Mouse (Mus musculus) layer of hippocampus, adult 8-10 months (tissue): ENCODE measurements at regions not wholly inside any gene's neighbourhood (a gene's known extent, or its start where the extent isn't known, plus 50 kb on each side); places are given as distances from the start of the nearest gene placed in this dataset.

ENCODE experiments used
- DNase-seq, 2 experiments: peaks; one replicate each; pipeline ENCODE4 v3.0.0; 2022; ENCODE audit warnings: low spot score in 2 of 2

- DNase-seq: no peak
Measured at GRCm38 (mm10) chr9:42196552-42196951, 67.5 kb downstream of the Sc5d start.

GRCm38 (mm10) chr9:42196110-42196509 is 67.9 kb downstream of the Sc5d start:
- no peak for DNase-seq

- no peak for DNase-seq
Measured at GRCm38 (mm10) chr9:42195651-42196050, 68.4 kb downstream of the Sc5d start.

GRCm38 (mm10) chr9:42194939-42195338 is 69.1 kb downstream of the Sc5d start:
- no peak for DNase-seq

- DNase-seq: no peak
Measured at GRCm38 (mm10) chr9:42194176-42194575, 69.9 kb downstream of the Sc5d start.

- DNase-seq: no peak
Measured at GRCm38 (mm10) chr9:42192967-42193733, 69.1 kb upstream of the Sorl1 start.

GRCm38 (mm10) chr9:42187371-42188228 is 63.5 kb upstream of the Sorl1 start:
- DNase-seq: peak; percentile 64 to 70

GRCm38 (mm10) chr9:42184104-42184635 is 60.1 kb upstream of the Sorl1 start:
- DNase-seq: no peak

GRCm38 (mm10) chr9:42183448-42183847 is 59.4 kb upstream of the Sorl1 start:
- peak; percentile 82 to 87 for DNase-seq

GRCm38 (mm10) chr9:42182400-42182799 is 58.3 kb upstream of the Sorl1 start:
- no peak for DNase-seq

GRCm38 (mm10) chr9:42180152-42180551 is 56.1 kb upstream of the Sorl1 start:
- no peak for DNase-seq

- no peak for DNase-seq
Measured at GRCm38 (mm10) chr9:42178759-42179377, 54.8 kb upstream of the Sorl1 start.

- DNase-seq: no peak
Measured at GRCm38 (mm10) chr9:42174349-42174955, 50.4 kb upstream of the Sorl1 start.
